Mouse (Mus musculus) gastrocnemius, postnatal 4 days (tissue): ENCODE data around the gene Cnr2. TPM values are rescaled to one million over a fixed set of nuclear protein-coding genes. Genes with fewer than 3 reads are reported as not detected.
"Not testable (repeated sequence)": the region's sequence is repeated elsewhere in the genome, so short reads cannot be mapped to it uniquely, and the experiment has no call there.

Source experiments
- DNase-seq, 2 experiments: peaks; one replicate each; pipeline ENCODE4 v3.0.0; 2021 to 2022; ENCODE audit warnings: low spot score in 2 of 2, mixed read lengths in 2 of 2
- total RNA-seq, 2 experiments: library from RNA; stranded (reverse); gene quantifications; 2 replicates each; pipeline ENCODE4 v1.2.3; 2021

Cnr2 gene
- total RNA-seq, 2 experiments from 2014 or later = 0.65 to 0.78 TPM

DNA sequence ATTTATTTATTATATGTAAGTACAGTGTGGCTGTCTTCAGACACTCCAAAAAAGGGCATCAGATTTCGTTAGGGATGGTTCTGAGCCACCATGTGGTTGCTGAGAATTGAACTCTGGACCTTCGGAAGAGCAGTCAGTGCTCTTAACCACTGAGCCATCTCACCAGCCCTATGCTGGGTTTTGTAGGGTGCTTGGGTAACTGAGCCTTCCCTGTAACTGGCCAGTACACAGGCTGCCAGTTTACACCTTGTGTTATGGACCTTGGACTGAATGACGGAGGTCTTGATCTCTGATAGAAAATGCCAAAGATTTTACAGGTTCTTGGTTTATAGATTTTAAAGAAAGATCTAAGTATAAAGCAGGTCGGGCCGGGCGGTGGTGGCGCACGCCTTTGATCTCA, 35.0 kb downstream of the Cnr2 start:
- peak in 1 of 2 experiments; percentile 10 for DNase-seq

DNA sequence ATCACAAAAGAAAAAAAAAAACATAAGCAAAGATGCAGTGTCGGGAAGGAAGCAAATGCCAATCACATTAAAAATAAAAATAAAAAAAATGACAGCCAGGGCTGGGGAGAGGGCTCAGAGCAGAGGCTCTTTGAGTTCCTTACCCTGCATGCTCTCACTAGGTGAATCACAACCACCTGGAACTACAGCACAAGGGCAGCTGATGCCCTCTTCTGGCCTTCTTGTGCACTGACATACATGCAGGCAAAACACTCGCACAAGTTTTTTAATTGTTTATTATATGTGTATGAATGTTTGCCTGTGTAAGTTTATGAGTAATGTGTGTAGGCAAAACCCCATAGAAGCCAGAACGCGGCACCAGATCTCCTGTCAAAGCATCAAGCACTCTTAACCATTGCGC, 36.6 kb downstream of the Cnr2 start:
- DNase-seq = no peak

DNA sequence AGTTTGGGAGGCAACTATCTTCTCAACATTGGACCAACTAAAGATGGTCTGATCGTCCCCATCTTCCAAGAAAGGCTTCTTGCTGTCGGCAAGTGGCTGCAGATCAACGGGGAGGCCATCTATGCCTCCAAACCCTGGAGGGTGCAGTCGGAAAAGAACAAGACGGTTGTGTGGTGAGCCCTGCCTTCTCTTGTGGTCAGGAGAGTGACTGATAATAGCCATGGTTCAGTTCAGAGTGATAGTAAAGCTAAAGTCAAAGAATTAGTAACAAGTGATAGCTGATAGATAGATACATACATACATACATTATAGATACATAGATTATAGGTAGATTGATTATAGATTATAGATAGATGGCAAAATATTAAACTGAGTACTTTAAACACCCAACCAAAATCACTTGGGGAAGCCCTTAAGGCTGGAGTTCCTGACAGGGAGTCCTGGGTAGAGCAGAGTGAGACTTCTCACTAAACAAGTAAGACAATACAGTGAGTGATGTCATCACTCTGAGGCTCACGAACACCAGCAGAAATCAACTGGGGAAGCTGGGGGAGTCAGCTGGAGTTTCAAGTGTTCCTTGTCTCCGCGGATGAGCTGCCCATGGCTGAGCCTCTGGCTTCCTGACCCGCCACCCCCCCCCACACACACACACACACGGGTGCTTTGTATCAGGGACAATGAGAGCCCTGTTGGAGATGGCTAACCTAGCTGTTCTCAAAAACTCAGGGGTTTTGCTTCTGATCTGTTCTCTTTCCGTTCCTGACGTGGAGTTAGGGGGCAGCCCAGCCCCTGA, 39.7 kb downstream of the Cnr2 start:
- DNase-seq = no peak

GRCm38 (mm10) chr4:135935502-135935901, 40.3 kb downstream of the Cnr2 start:
- DNase-seq = peak in 1 of 2 experiments; percentile 37

- DNase-seq = no peak
These were observed 43.7 kb downstream of the Cnr2 start for GRCm38 (mm10) chr4:135938858-135939257.

DNA sequence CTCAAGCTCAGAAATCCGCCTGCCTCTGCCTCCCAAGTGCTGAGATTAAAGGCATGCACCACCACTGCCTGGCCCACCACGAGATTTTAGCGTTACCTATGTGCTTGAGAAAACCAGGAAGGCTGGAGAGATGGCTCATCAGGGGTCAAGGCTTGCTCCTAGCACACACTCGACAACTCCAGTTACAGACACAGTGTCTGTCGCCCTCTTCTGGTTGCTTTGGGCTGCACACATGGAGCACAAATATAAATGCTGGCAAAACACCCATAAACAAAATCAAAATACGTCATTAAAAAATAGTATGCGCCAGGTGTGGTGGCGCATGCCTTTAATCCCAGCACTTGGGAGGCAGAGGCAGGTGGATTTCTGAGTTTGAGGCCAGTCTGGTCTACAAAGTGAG, 45.8 kb downstream of the Cnr2 start:
- not testable (repeated sequence) for DNase-seq

DNA sequence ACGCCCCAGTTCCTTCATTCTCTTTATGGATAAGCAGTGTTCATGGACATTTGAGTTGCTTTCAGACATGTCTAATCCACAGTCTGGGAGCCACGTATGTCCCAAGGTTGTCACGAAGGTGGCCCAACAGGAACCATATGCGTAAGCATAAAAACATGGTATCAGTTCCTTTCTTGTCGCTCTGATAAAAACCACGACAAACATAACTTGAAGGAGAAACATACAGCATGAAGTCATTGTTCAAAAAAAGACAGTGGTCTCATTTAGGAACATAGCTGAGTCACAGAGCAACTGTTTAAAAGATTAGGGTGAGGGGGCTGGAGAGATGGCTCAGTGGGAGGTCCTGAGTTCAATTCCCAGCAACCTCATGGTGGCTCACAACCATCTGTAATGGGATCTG, 47.0 kb downstream of the Cnr2 start:
- DNase-seq = no peak

DNA sequence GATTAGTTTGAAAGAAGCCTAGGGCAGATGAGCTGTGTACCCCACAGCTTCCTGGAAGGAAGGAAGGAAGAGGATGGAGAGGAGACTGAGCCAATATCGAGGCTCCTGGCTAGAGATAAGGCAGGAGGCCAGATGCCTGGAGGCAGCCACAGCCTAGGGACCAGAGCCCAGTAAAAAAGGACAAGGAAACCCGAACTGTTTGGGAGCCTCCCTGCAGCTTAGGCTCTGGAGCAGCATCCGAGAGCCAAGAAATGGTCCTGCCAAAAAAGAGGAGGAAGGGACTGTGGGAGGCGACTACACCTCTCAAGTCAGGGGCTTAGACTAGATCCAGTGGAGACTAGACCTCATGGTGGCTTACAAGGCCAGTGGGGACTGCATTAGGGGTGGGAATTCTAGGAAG, 48.2 kb downstream of the Cnr2 start:
- no peak for DNase-seq

GRCm38 (mm10) chr4:135945706-135946105, 50.5 kb downstream of the Cnr2 start:
- no peak for DNase-seq

DNA sequence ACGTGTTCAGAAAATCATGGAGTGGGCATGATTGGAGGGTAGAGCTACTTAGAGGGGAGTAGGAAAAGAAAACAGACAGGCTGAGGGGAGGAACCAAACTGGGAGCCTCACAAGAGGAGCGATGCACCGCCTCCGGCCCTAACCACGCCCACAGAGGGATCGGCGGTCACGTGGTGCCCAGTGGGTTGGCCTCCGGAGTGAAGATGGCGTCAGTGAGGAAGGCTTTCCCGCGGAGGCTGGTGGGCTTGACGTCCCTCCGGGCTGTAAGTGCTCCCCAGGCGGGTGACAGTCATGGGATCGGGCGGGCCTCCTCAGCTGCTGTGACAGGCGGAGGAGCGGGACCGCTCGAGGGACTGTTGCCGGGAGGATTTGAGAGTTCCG, 51.1 kb downstream of the Cnr2 start, which contains the start of gene Hmgcl:
Hmgcl (plus strand) TSS at position 171 of the 381 bp plus-strand sequence.
- DNase-seq = peak; percentile 88 to 96

DNA sequence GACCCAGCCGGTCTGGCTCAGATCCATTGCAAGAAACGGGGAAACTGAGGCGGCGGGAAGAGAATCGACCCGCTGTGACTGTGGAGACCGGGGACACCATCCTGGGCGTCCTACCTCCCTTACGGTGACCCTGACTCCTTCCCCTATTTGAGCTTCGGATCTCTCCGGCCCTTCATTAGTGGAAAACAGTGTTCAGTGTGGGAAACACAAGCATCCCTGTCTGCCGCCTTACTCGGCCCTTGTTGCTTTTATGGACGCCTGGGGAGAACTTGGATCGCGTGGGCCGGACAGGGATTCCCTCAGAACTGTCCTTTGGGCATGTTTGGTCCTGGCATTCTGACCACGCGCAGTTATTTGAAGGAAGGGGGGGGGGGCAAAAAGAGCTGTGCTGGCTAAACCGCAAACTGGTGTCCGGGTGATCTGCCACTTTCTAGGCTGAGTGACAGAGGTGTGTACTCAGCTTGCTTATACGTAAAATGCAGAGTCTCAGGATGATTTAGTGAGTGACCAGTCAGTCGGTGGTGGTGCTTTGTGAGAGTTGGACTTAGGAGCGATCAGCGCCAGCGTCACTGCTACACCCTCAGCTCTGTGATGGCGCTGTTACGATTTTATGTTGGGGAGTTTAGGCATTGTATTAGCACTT, 51.6 kb downstream of the Cnr2 start:
- no peak for DNase-seq

DNA sequence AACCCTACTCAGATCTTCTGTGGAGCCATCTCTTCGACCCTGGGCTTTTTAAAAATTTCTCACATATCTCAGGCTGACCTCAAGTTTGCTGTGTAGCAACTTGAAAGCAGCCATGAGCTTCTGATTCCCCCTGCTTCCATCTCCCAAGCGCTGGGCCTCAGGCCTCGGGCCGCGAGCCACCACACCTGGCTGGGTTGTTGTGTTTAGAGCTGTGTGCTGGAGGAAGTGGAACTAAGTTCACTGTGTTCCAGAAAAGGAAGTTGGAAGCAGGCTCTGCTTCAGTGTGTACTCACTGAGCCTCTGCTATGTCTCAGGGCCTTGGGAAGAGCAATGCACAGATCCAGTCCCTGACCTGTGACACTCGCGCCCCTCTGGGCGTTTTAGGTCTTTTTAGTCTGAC, 52.9 kb downstream of the Cnr2 start:
- no peak for DNase-seq

GRCm38 (mm10) chr4:135949475-135949874, 54.3 kb downstream of the Cnr2 start:
- no peak for DNase-seq

GRCm38 (mm10) chr4:135949911-135950310, 54.7 kb downstream of the Cnr2 start:
- no peak for DNase-seq

GRCm38 (mm10) chr4:135950365-135950764, 55.2 kb downstream of the Cnr2 start:
- no peak for DNase-seq

DNA sequence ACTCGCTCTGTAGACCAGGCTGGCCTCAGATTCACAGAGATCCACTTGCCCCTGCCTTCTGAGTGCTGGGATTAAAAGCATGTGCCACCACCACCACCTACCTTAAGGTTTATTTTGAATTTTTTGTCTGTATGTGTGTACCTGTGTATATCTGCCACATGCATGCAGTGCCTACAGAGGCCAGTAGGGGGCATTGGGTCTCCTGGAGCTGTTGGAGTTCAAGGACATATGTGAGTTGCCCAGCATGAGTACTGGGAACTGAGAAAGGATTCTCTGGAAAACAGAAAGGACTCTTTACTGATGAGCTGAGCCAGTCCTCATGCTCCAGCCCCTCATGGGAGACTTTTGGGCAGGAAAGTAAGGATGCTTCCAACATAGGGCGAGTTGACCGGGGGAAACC, 56.3 kb downstream of the Cnr2 start:
- no peak for DNase-seq

- DNase-seq = no peak
These were observed 58.0 kb downstream of the Cnr2 start for GRCm38 (mm10) chr4:135953179-135953578.

DNA sequence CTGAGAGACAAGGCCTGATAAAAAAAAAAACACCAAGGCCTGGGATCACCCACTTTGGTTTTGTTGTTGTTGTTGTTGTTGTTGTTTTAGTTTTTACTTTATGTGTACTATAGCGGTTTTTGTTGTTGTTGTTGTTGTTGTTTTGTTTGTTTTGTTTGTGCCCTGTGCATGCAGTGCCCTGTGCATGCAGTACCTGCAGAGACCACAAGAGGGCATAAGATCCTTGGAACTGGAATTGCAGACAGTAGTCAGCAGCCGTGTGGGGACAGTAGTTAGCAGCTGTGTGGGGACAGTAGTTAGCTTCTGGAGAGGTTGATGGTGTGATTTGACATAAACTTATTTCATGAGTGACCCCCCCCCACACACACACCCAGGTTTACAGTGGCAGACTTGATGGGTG, 59.0 kb downstream of the Cnr2 start:
- DNase-seq = peak; percentile 62 to 76

GRCm38 (mm10) chr4:135955886-135956285, 60.7 kb downstream of the Cnr2 start:
- DNase-seq = no peak

GRCm38 (mm10) chr4:135958354-135958753, 63.2 kb downstream of the Cnr2 start:
- DNase-seq = peak in 1 of 2 experiments; percentile 14

DNA sequence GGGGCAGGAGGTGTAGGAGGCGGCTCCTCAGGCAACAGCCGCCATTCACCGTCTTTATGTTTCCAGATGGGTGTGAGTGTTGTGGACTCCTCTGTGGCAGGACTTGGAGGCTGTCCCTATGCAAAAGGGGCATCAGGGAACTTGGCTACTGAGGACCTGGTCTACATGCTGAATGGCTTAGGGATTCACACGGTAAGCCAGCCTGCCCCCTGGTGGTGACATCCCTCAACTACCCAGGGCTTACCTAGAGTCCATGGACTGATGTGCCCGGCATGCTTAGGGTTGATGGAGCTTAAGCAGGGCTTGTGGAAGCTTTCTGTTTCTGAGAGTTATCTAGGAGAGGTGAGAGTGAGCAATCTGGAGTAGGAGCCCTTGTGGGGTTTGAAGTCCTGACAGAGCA, 65.5 kb downstream of the Cnr2 start:
- peak; percentile 62 to 77 for DNase-seq

DNA sequence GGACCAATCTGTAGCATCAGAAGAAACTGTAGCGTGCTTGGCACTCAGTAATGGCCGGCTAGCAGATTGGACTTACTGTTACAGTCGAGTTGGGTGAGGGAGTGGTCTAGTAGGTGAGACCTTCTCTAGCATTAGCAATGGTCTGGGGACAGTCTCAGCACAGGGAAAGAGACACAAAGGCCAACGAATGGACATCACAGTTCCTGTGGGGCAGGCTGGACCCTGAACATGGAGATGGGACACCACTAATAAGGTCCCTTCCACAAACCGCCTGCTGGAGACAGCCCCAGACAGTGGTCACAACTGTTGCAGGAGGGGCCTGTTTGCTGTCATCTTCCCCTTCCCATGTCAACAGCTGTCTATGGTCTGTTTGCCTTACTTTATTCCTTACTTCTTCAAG, 66.5 kb downstream of the Cnr2 start:
- peak in 1 of 2 experiments; percentile 11 for DNase-seq

GRCm38 (mm10) chr4:135962198-135962597, 67.0 kb downstream of the Cnr2 start:
- peak in 1 of 2 experiments; percentile 13 for DNase-seq
